Mouse (Mus musculus): Measurements from ENCODE around the gene Cyp1a1.

The Cyp1a1 gene

DNA sequence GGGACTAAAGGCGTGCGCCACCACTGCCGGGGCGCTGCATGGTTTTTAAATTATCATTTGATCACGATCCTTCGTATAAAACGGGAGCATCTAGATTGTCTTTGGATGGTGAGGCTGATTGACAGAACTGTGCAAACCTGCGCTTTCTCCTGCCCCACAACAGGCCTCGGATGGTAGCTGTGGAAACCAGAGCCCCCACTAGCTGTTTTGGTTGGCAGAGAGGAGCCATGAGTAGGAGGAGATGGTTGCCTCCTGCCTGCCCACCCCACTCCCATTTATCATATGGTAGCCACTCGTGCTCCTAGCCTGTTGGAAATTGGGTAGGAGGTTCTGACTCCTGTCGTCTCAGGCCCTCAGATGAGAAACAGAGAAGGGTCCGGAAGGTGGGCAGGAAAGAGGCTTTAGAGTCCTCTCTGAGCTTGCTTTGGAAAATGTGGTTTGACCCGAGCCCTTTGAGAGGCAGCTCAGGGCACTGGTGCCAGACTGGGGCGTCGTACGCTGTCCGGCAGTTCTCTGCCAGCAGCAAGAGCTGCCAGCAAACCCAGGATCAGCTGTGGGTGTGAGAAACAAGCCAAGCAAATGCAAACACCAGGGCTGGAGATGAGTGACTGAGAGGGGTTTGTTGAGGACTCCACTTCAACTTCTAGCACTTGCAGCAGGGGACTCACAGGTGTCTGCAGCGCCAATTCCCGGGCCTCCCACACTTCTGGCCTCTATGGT, 30.9 kb upstream of the Cyp1a1 start:
- DNase-seq (ENCODE audit: low spot score) = peak; percentile 51

DNA sequence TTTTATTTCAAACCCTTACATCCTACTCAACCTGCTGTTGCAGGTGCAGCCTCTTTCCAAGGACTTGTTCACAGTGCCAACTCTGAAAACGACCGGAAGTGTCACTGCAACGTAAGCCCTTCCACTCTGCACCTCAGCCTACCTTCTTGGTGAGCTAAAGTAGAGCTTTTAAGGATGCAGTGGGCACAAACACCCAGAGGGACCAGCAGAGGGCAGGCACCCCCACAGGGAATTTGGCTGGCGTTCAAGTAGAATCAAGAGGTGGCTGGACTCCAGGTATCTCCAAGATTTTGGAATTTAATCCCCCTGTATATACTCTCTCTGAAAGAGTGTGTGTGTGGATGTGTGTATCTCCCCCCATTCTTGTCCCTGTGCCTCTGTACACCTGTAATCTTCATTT, 29.9 kb upstream of the Cyp1a1 start:
- DNase-seq (ENCODE audit: low spot score) = no peak

DNA sequence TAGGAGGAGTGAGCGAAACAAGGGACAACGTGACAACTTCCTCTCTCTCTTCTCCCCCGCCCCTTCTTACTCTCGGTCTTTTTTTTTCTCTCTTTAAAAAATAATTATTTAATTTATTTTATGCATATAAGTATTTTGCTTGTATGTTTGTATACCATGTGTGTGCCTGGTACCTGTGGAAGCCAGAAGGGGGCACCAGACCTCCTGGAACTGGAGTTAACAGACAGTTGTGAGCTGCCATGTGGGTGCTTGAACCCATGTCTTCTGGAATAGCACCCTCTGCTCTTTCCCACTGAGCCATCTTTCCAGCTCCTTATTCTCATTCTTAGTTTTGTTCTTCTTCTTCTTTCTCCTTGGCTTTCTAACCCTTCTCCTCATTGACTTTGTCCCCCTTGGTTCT, 28.8 kb upstream of the Cyp1a1 start:
- DNase-seq (ENCODE audit: low spot score) = no peak

DNA sequence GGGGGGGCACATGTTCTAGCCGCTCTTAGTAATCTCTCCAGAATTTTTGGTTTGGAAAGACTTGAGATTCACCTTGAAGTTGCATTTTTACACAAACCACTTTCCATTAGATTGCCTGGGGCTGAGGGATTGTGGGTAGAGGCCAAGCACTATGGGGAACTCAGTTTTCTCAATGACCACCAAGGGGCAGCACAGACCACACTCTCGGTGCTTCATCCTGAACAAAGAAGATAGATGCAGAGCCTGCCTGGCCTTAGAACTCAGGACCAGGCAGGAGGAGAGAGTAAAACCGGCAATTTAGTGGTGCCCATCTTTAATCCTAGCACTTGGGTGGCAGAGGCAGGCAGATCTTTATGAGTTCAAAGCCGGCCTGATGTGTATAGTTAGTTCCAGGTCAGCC, 28.0 kb upstream of the Cyp1a1 start:
- peak; percentile 93 for DNase-seq (ENCODE audit: low spot score)

DNA sequence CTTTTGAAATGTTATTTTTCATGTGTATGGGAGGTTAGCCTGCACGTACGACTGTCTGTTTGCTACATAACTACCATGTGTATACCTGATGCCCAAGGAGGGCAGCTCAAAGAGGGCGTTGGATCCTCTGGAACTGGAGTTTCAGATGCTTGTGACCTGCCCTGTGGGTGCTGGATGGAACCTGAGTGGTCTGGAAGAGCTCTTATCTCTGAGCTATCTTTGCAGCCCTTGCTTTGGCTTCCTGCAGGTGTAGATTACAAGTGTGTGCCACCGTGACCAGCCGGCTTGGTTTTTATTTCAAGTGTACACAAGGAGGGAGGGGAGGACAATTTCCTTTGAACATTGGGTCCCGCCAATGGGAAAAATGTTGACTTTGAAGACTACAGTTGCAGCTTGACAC, 27.2 kb upstream of the Cyp1a1 start:
- DNase-seq (ENCODE audit: low spot score) = no peak

DNA sequence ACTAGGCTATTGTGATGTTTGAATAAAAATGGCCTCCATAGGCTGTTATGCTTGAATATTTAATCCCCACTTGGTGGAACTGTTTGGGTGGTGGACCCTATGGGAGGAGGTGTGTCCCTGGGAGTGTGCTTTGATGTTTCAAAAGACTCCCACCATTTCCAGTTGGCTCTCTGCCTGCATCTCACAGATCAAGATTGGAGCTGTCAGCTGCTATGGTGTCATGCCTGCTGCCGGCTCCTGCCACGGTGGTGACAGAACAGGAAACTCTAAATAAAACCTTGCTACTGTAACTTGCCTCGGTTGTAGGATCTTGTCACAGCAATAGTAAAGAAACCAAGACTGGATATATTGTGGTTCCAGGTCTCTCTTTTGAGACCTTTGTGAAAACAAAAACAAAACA, 26.2 kb upstream of the Cyp1a1 start:
- no peak for DNase-seq (ENCODE audit: low spot score)

DNA sequence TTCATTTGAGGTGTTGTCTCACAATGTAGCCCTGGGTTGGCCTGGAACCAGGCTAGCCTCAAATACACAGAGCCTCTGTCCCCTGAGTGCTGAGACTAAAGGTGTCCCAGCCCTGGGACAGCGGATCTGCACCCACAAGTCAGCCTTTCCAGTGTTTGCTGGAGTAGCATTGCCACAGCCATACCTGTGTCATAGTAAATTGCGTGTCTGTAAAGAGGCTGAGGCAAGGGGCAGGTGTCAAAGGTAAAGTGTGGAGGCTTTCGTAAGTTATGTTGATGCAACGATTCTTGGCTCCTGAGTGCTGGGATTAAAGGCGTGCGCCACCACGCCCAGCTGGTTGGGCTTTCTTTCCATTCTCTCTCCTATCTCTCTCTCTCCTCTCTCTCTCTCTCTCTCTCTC, 23.1 kb upstream of the Cyp1a1 start:
- no peak for DNase-seq (ENCODE audit: low spot score)

DNA sequence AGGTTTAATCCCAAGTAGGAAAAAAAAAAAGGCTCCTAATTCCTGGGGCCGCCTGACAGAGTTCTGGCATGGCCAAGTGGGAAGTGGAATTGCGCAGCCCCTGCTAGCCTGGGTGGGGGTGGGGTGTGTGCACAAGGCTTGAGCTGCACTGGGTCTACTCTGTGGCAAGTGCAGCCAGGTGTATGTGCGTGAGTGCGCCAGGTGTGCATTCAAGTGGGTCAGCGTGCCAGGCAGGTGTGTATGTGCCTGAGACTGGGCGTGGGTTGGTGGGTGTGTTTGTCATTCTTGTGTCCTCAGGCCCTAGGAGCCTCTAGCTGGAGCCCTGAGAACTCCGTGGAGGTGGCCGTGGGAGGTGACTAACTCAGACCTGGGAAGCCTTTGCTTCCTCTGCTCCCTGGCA, 21.2 kb upstream of the Cyp1a1 start:
- no peak for DNase-seq (ENCODE audit: low spot score)

DNA sequence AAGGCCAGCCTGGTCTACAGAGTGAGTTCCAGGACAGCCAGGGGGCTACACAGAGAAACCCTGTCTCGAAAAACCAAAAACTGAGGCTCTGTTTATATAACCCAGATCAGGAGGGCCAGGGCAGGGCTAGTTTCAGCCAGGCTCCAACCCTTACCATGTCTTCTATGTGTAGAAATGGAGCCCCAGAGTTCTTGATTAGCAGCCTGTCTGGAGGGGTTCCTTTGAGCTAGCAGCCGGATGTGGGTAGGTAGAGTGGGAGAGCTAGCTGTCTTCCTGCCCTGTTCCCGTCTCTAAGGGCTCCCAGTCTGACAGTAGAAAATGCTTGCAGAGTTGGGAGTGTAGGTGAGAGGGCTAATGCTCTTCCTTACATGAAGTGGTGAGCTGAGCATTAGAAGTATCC, 20.6 kb upstream of the Cyp1a1 start:
- no peak for DNase-seq (ENCODE audit: low spot score)

DNA sequence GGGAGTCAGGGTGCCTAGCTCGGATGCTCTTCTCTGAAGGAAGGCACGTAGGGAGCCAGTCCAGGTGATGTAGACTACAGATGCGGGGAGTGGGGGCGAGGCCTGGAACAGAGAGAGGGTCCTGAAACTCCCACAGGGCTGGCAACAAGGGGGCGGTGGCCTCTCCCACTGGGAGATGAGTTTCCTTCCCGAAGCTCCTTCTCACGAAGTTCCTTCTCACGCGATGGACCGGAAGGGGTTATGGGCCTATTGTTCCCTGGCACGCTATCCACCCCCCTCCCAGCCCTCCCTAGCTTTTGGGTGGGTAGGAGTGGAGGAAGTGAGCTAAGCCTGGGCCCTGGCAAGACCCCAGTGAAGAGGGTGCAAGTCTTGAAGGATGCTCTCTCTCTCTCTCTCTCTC, 19.9 kb upstream of the Cyp1a1 start:
- no peak for DNase-seq (ENCODE audit: low spot score)

DNA sequence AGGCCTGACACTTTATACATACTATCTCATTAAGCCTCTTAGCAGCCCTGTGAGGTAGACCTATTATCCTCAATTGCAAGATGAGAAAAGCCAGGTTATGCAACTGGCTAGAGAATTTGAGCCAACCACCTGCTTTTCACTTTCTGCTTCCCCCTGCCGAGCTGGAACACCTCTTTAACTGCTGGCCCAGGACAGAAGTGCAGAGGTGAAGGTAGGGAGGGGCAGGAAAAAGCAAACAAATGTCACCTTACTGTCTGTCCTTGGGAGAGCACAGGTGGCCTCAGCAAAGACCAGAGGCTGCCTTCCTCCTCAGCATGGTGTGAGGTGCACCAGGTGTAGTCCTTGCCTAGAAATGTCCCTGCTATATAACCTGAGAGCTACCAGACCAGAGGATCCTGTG, 19.5 kb upstream of the Cyp1a1 start:
- no peak for DNase-seq (ENCODE audit: low spot score)

DNA sequence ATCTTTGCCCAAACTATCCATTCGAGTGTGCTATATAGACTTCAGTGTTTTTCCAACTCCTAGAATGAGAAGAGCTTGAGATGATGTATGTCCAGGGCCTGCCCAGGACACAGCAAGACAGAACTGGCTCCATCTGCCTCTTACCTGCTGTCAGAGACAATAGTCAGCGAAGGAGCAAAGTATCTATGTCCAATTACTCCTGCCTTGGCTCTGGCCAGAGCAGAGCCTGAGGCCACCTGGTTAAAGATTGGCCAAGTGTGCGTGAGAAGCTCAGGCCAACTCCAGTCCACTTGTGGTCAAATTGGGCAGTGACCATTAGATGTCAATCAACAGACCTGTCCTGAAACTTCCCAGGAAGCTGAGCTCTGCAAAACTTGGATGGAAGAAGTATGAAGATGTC, 18.2 kb upstream of the Cyp1a1 start:
- no peak for DNase-seq (ENCODE audit: low spot score)

DNA sequence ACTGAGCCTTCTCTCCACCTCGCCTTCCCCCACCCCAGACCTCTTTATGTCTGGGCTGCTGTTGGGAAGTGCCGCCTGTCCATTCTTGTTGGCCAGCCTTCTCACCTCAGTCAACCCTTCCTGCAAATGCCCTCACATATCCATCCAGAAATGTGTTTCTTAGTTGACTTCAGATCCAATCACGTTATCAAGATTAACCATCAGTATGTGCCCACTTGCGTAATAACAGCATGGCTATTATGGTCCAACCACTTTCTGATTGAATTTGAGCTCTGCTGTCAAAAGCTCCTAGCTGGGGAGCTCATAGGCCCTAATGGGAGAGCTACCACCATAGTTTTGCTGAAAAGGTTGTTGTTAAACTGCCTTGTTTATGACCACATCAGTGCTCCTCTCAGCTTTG, 16.7 kb upstream of the Cyp1a1 start:
- DNase-seq (ENCODE audit: low spot score) = no peak

DNA sequence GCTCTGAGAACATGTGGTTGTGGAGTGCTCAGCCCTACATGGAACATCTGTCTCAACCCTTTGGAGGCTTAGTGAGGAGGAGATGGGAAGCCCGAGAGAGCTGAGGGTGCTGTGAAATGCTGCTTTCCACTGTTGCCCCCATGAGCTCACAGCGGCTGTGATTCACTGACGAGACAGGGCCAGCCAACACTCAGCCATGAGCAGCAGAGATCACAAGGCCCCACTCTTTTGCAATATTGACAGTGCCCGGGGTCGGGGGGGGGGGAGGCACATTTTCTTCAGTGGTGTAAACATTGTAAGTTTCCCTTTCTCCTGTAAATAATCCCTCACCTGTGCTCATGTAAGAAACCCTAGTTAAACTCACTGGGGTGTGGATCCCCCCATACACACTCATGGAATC, 16.2 kb upstream of the Cyp1a1 start:
- DNase-seq (ENCODE audit: low spot score) = no peak

DNA sequence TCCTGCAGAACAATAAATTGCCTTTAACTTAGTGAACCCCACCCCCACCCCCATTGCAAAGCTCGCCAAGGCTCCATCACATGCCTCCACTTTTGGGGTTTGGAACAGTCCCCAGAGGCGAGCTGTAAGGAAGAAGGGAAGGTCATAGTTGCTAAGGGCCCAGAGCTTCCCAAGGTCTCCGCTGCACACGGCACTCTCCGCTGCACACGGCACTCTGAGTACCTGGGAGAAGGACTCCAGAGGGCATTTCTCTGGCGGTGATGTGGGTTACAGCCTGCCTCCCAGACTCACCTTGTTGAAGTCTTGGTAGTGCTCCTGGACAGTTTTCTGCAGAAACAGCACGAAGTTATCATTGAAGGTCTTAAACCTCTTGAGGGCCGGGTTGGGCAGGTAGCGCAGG, 6.3 kb upstream of the Cyp1a1 start:
- DNase-seq (ENCODE audit: low spot score) = no peak

DNA sequence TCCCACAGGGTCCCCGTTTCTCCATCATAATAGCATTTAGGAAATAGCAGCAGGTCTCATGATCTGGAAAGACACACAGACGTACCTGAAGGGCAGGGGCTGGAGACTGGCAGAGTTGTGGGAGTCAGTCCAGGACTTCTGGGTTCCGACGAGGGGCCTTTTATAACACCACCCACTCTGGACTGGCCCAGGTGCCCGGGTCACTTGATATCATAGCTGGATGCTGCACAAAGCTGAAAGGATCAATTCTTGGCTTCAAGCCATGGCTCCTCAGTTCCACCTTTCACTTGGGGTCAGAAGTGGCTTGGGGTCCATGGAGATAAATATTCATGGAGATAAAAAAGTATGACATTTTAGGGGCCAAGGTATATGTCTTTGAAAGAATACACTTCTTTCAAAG, 4.2 kb upstream of the Cyp1a1 start, which contains the start of gene Cyp1a2:
TSS of gene Cyp1a2 (minus strand) at position 184 of the 400 bp plus-strand sequence.
- no peak for DNase-seq (ENCODE audit: low spot score)

DNA sequence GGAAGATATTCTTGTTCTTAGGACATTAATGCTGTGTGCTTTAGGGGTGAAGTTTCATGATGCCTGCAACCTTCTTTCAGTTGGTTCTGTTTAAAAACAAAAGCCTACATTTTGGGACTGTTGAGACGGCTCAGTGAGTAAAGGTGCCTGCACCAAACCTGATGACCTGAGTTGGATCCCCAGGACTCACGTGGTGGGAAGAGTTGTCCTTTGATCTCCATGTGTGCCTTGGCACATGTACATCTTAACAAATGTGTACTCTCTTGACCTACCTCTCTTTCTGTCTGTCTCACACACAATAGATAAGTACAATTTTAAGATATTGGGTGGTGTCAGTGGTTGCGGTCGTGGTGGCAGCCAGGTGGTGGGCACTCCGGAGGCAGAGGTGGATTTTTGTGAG, 1.7 kb upstream of the Cyp1a1 start:
- DNase-seq (ENCODE audit: low spot score) = no peak

DNA sequence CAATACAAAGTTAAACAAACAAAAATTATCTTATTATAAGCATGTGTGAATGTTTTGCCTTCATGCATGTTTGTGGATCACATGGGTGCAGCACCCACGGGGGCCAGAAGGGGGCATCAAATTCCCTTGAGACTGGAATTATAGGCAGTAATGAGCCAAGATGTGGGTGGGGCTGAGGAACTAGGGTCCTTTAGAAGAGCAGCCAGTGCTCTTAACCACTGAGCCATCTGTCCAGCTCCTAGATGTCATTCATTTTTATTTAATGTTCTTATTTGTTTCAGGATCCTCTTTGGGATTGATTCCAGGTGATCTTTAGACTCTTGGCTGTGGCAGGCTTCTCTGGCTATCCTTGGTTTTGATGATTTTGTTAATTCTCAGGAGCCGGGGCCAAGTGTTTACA, 430 bp downstream of the Cyp1a1 start:
- DNase-seq (ENCODE audit: low spot score) = no peak

DNA sequence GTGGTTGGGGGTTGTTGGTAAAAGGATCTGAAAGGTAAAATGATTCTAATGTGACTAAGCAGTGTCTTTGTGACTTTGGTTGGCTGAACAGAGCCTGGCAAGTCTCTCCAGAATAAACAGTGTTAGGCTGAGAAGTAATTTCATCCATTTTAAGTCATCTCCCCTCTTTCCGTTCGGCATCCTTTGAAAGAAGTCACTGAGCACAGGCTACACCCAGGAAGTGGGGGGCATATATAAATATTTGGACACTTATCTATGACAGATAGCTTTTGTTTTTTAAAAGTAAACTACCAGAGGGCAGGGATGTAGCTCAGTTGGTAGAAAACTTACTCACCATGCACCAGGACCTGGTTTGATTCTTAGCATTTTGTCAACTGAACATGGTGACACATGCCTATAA, 878 bp downstream of the Cyp1a1 start:
- no peak for DNase-seq (ENCODE audit: low spot score)

DNA sequence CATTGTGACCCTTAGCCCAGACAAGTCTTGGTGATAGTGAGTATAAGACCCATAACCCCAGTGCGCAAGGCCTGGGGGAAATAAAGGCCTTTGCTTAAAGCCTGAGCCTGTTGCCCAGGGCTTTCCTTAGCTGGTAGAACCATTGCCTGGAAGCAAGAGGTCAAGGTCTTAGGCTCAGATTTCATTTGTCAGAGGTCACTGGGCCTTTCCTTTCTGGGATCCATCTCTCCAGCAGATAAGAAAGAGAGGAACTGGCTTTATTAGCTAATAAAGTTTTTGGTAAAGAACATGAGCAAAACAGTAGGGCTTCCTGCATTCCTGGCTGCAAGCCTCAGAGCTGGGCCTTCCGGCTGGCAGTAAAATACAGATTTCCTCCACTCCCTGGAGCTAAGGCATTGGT, 6.4 kb downstream of the Cyp1a1 start:
- no peak for DNase-seq (ENCODE audit: low spot score)

DNA sequence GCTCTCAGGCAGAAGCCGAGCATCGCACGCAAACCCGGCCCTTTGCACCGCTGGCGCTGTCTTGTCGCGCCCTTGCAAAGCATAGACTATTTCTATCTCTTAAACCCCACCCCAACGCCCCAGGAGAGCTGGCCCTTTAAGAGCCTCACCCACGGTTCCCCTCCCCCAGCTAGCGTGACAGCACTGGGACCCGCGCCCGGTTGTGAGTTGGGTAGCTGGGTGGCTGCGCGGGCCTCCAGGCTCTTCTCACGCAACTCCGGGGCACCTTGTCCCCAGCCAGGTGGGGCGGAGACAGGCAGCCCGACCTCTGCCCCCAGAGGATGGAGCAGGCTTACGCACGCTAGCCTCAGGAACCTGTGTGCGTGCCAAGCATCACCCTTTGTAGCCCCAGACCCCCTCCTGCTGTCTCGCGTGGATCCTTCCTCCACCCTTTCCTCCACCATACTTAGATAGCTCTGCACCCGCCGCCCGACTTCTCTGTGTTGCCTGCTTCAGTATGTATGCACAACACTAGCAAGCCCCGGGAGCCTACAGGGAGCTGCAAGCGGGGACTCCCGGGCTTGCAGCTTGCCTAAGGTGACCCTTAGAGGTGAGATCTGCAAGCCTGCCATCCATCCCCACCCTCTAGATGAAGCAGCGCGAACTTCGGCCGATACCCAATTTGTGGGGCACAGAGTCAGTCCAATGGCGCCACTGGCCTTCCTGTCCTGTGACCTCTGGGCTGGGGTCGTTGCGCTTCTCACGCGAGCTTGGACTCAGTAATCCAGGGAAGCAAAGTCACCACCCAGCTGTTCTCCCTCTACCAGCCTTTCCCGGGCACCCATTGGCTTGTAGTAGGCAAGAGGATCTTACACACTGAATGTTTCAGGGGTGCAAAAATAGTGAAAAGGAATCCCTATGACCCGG, 8.9 kb downstream of the Cyp1a1 start:
- DNase-seq (ENCODE audit: low spot score) = no peak

DNA sequence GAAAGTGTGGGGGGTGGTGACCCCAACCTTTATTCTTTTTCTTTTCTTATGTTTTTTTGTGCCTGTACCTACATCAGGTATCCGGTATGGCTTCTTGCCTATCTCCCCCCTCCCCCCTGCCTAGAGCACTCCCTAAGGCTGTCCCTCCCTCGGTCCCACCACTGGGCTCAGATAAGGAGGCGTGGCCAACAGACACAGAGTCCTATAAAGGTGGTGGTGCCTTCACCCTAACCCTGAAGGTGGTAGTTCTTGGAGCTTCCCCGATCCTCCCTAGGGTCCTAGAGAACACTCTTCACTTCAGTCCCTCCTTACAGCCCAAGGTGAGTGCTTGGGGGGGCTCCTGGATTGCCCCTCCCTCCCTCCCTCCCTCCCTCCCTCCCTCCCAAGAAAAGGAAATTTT, 9.7 kb downstream of the Cyp1a1 start:
- no peak for DNase-seq (ENCODE audit: low spot score)

DNA sequence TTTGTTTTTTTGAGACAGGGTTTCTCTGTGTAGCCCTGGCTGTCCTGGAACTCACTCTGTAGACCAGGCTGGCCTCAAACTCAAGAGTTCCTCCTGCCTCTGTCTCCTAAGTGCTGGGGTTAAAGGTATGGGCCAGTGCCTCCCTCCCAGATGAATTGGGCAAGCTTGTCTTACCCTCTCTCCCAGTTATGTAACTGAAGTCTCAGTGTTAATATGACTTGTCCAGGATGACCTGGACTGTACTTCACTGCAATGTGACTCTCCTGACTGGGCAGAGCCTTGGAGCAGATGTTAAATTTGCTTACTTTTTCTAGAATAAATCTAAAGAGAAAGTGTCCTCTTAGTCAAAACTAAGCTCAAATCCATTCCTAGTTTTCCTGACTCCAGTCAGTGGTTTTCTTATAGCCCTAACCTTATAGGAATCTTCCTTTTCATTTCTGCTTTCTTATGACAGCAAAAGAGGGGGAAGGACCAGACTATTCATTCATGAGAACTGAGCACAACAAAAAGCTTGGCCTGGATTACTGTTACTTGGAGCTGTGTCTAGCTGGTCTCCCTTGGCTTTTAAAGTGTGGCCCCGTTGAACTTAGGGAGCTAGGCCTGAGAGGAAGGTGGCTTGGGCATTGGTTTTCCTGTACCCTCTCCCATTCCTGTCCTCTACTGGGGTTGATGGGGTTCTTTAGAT, 10.9 kb downstream of the Cyp1a1 start:
- peak; percentile 30 for DNase-seq (ENCODE audit: low spot score)

All from adipocyte (in vitro differentiated cells).